Mouse (Mus musculus): ENCODE results near the gene Sec24a.
"Not testable (repeated sequence)": the region's sequence is repeated elsewhere in the genome, so short reads cannot be mapped to it uniquely, and the experiment has no call there.

The Sec24a gene

GRCm38 (mm10) chr11:51688330-51689328 lies 74.8 kb downstream of the Sec24a start, which contains the start of gene 0610009B22Rik:
0610009B22Rik (minus strand) TSS chr11:51688874.
- DNase-seq (ENCODE audit: low spot score), result peak; percentile 100

- no peak for DNase-seq (ENCODE audit: low spot score)
Observed at GRCm38 (mm10) chr11:51681976-51682374, 81.5 kb downstream of the Sec24a start.

- peak; percentile 83 for DNase-seq (ENCODE audit: low spot score)
Observed at GRCm38 (mm10) chr11:51681324-51681975, 82.0 kb downstream of the Sec24a start.

- DNase-seq (ENCODE audit: low spot score), result no peak
Observed at GRCm38 (mm10) chr11:51679466-51679865, 84.0 kb downstream of the Sec24a start.

- DNase-seq (ENCODE audit: low spot score), result no peak
Observed at GRCm38 (mm10) chr11:51677737-51678418, 85.6 kb downstream of the Sec24a start.

- no peak for DNase-seq (ENCODE audit: low spot score)
Observed at GRCm38 (mm10) chr11:51675386-51675785, 88.0 kb downstream of the Sec24a start.

- no peak for DNase-seq (ENCODE audit: low spot score)
Observed at GRCm38 (mm10) chr11:51673291-51673690, 90.1 kb downstream of the Sec24a start.

- no peak for DNase-seq (ENCODE audit: low spot score)
Observed at GRCm38 (mm10) chr11:51671376-51671775, 92.1 kb downstream of the Sec24a start.

GRCm38 (mm10) chr11:51670846-51671245 lies 92.6 kb downstream of the Sec24a start:
- DNase-seq (ENCODE audit: low spot score), result no peak

- not testable (repeated sequence) for DNase-seq (ENCODE audit: low spot score)
Observed at GRCm38 (mm10) chr11:51664747-51665146, 98.7 kb downstream of the Sec24a start.

- no peak for DNase-seq (ENCODE audit: low spot score)
Observed at GRCm38 (mm10) chr11:51662632-51663031, 100.8 kb downstream of the Sec24a start.

- no peak for DNase-seq (ENCODE audit: low spot score)
Observed at GRCm38 (mm10) chr11:51661867-51662365, 101.5 kb downstream of the Sec24a start.

GRCm38 (mm10) chr11:51658705-51659104 lies 104.7 kb downstream of the Sec24a start:
- DNase-seq (ENCODE audit: low spot score), result peak; percentile 45

GRCm38 (mm10) chr11:51658291-51658690 lies 105.1 kb downstream of the Sec24a start:
- no peak for DNase-seq (ENCODE audit: low spot score)

GRCm38 (mm10) chr11:51656798-51657521 lies 106.5 kb downstream of the Sec24a start:
- peak; percentile 50 for DNase-seq (ENCODE audit: low spot score)

GRCm38 (mm10) chr11:51654891-51655290 lies 108.5 kb downstream of the Sec24a start:
- DNase-seq (ENCODE audit: low spot score), result no peak

GRCm38 (mm10) chr11:51653736-51654135 lies 109.7 kb downstream of the Sec24a start:
- no peak for DNase-seq (ENCODE audit: low spot score)

GRCm38 (mm10) chr11:51652889-51653418 lies 110.5 kb downstream of the Sec24a start:
- DNase-seq (ENCODE audit: low spot score), result no peak

- DNase-seq (ENCODE audit: low spot score), result peak; percentile 70
Observed at GRCm38 (mm10) chr11:51650691-51651515, 112.5 kb downstream of the Sec24a start, which contains the start of the genes N4bp3 and D930048N14Rik. N4bp3 (minus strand) TSS chr11:51650842. D930048N14Rik (plus strand) TSS chr11:51650954.

GRCm38 (mm10) chr11:51650261-51650660 lies 113.2 kb downstream of the Sec24a start:
- DNase-seq (ENCODE audit: low spot score), result no peak
